ENCODE assay signal across 19 mouse cellular contexts in genomic region chr1:72013863-72014262, GRCm38 (mm10).
DNase-seq lines count a peak whose midpoint lies in the region; ATAC-seq lines count a peak whose summit lies in the region.
"Had no signal": no experiment of that assay in that cellular context is flagged by ENCODE, and none has a peak within 500 bp of the region (broad histone marks: within the 10 kb centered on the region; RNA-seq: fewer than 3 reads in every experiment).

No protein-coding gene starts in this region.

- ATAC-seq in hindbrain, embryonic 11.5 days (ENCODE audit: low FRiP score): no peak
- ATAC-seq in erythroid progenitor cell, adult 5-6 weeks (replicated peaks; ENCODE audit: low FRiP score, poor library complexity, severe bottlenecking): no peak
- ATAC-seq: activated CD4-positive, CD25-positive, alpha-beta regulatory T cell, adult 4 months had no signal

- intact Hi-C loops in heart, postnatal 25 days (cut with DNase I): no loop called here
- intact Hi-C loops in heart, postnatal 14 days (cut with DNase I): no loop called here
- intact Hi-C loops in gastrocnemius, postnatal 14 days (cut with DNase I; ENCODE audit: low total_unique reads): no loop called here

- no peaks in the 10 kb centered on the region for H3K36me3 ChIP-seq in hindbrain, embryonic 11.5 days (ENCODE audit: control insufficient read depth, insufficient read depth, low read length)
- H3K36me3 ChIP-seq: embryonic facial prominence, embryonic 12.5 days; forebrain, embryonic 12.5 days; hindbrain, embryonic 13.5 days; neural tube, embryonic 15.5 days had no signal

- H3K4me2 ChIP-seq in hindbrain, embryonic 11.5 days (replicated peaks; ENCODE audit: low read depth, low read length): no peak overlapping the region
- H3K4me2 ChIP-seq: embryonic facial prominence, embryonic 12.5 days; forebrain, embryonic 12.5 days; hindbrain, embryonic 13.5 days; neural tube, embryonic 15.5 days had no signal

- H3K27me3 ChIP-seq in hindbrain, embryonic 11.5 days (ENCODE audit: control insufficient read depth, insufficient read depth, low read length): no peaks in the 10 kb centered on the region
- H3K27me3 ChIP-seq: embryonic facial prominence, embryonic 12.5 days; forebrain, embryonic 12.5 days; hindbrain, embryonic 13.5 days; neural tube, embryonic 15.5 days had no signal

- no peaks in the 10 kb centered on the region for H3K9me3 ChIP-seq in hindbrain, embryonic 11.5 days (ENCODE audit: control insufficient read depth, low read length)
- H3K9me3 ChIP-seq: embryonic facial prominence, embryonic 12.5 days; forebrain, embryonic 12.5 days; hindbrain, embryonic 13.5 days; neural tube, embryonic 15.5 days had no signal

- 73% methylated on average over 7 of the region's 7 CpGs for WGBS in hindbrain, embryonic 11.5 days

- peak; percentile 29 to 45 for DNase-seq in heart, adult 18-20 months
- no peak for DNase-seq in heart, postnatal 25 days (ENCODE audit: low spot score)
- peak; percentile 57 for DNase-seq in NIH3T3 (ENCODE audit: low read depth)
- peak; percentile 9 for DNase-seq in heart, adult 8-10 months (ENCODE audit: low spot score)
- peak; percentile 24 to 27 for DNase-seq in heart, postnatal 14 days
- DNase-seq in hindbrain, embryonic 11.5 days (ENCODE audit: low spot score): no peak
- DNase-seq in gastrocnemius, postnatal 14 days: no peak
- DNase-seq: cerebellum, postnatal 36 days; layer of hippocampus, postnatal 36 days; left cerebral cortex, postnatal 4 days had no signal

- no peaks in the 10 kb centered on the region for H3K4me1 ChIP-seq in hindbrain, embryonic 11.5 days (replicated peaks; ENCODE audit: control insufficient read depth, insufficient read depth, low read length)
- H3K4me1 ChIP-seq: forebrain, embryonic 12.5 days; hindbrain, embryonic 13.5 days had no signal

- H3K4me3 ChIP-seq in hindbrain, embryonic 11.5 days (ENCODE audit: low read depth, low read length): no peak overlapping the region
- H3K4me3 ChIP-seq: embryonic facial prominence, embryonic 12.5 days; forebrain, embryonic 12.5 days; gastrocnemius, adult 2 months; hindbrain, embryonic 13.5 days; neural tube, embryonic 15.5 days had no signal

- H3K27ac ChIP-seq in hindbrain, embryonic 11.5 days (ENCODE audit: low read depth, low read length): no peak overlapping the region
- H3K27ac ChIP-seq: embryonic facial prominence, embryonic 12.5 days; forebrain, embryonic 12.5 days; gastrocnemius, adult 2 months; hindbrain, embryonic 13.5 days; liver, embryonic 14.5 days; macrophage had no signal

- H3K9ac ChIP-seq in hindbrain, embryonic 11.5 days (ENCODE audit: low read depth, low read length): no peak overlapping the region
- H3K9ac ChIP-seq: embryonic facial prominence, embryonic 12.5 days; forebrain, embryonic 12.5 days; hindbrain, embryonic 13.5 days; liver, embryonic 14.5 days; neural tube, embryonic 15.5 days had no signal

Comparison
In these comparisons a context has a peak if more than half of its experiments do, and no peak if none do; other contexts are left out.
1. DNase-seq: peak in heart, adult 18-20 months (2 of 2), NIH3T3 (single experiment), heart, adult 8-10 months (single experiment) and heart, postnatal 14 days (2 of 2); none in heart, postnatal 25 days (single experiment), hindbrain, embryonic 11.5 days (single experiment) and gastrocnemius, postnatal 14 days (single experiment).